Mouse (Mus musculus): ENCODE measurements around the gene Sgk1. TPM values are rescaled to one million over a fixed set of nuclear protein-coding genes. Genes with fewer than 3 reads are reported as not detected.

Gene Sgk1
- total and polyA plus RNA-seq, 3 experiments = 0.76 to 16.0 (median 4.3) TPM

GRCm38 (mm10) chr10:21937222-21937605 lies 55.2 kb downstream of the Sgk1 start:
- Histone ChIP-seq H3K36me3 (replicated peaks in 1 of 2; ENCODE audit: control insufficient read depth in 1 of 2, insufficient read depth in 1 of 2, low read length in 1 of 2) (no peaks in the 10 kb centered on the region), H3K79me2 (replicated peaks; ENCODE audit: control insufficient read depth, extremely low read depth, insufficient read depth, poor library complexity, severe bottlenecking) (no peaks in the 10 kb centered on the region), H3K4me3 (replicated peaks in 1 of 3; ENCODE audit: low read depth in 2 of 3, low read length in 2 of 3, poor library complexity in 1 of 3) (no peak overlapping the region), H3K27me3 (replicated peaks) (no peaks in the 10 kb centered on the region), H3K27ac (ENCODE audit: insufficient read depth, low read depth) (no peak overlapping the region), H3K4me2 (ENCODE audit: insufficient read depth, low read depth, poor library complexity, severe bottlenecking) (no peak overlapping the region), H3K9ac (ENCODE audit: insufficient read depth, low read depth) (no peak overlapping the region), H3K9me3 (replicated peaks; ENCODE audit: low read length) (no peaks in the 10 kb centered on the region), H3K4me1 (ENCODE audit: control insufficient read depth in 1 of 2, insufficient read depth in 2 of 2) (no peaks in the 10 kb centered on the region)
- TF ChIP-seq ZNF384 (IDR thresholded peaks at IDR 0.05; ENCODE audit: low read depth, low read length) (no peak), MAFK (IDR thresholded peaks at IDR 0.05; ENCODE audit: insufficient replicate concordance, low read length) (peak; percentile 85)
- in situ Hi-C loops (cut with MboI; ENCODE audit: low pct_ligation_motif_present, low pct_unique_long_range_greater_than_20kb, low sequenced_read_pairs) (no loop called here), dilution Hi-C loops (cut with MboI; ENCODE audit: extremely low pct_ligation_motif_present, extremely low pct_unique_long_range_greater_than_20kb, low sequenced_read_pairs) (no loop called here)
- DNase-seq (ENCODE audit: extremely low read depth) = no peak

- TF ChIP-seq TBP (conservative IDR thresholded peaks at IDR 0.05; ENCODE audit: low read depth, low read length) = no peak
- no peak for TF ChIP-seq BHLHE40 (IDR thresholded peaks at IDR 0.05; ENCODE audit: low read depth, low read length)
- no peak for TF ChIP-seq HCFC1 (IDR thresholded peaks at IDR 0.05; ENCODE audit: low read depth, low read length)
- TF ChIP-seq CHD1 (IDR thresholded peaks at IDR 0.05; ENCODE audit: low read depth, low read length) = no peak
- no peak for TF ChIP-seq CHD2 (IDR thresholded peaks at IDR 0.05; ENCODE audit: low read length)
- no peak for TF ChIP-seq PAX5 (IDR thresholded peaks at IDR 0.05; ENCODE audit: low read length)
- no peak for TF ChIP-seq MEF2A (IDR thresholded peaks at IDR 0.05; ENCODE audit: borderline replicate concordance, low read depth, low read length)
- TF ChIP-seq UBTF (IDR thresholded peaks at IDR 0.05; ENCODE audit: low read depth, low read length) = no peak
- no peak for TF ChIP-seq MAFK (IDR thresholded peaks at IDR 0.05; ENCODE audit: insufficient replicate concordance, low read length)
- no peak for TF ChIP-seq TCF12 (IDR thresholded peaks at IDR 0.05; ENCODE audit: low read depth, low read length)
- Histone ChIP-seq H3K4me3 (replicated peaks in 1 of 3; ENCODE audit: low read depth in 2 of 3, low read length in 2 of 3, poor library complexity in 1 of 3) (no peak overlapping the region), H3K27me3 (replicated peaks) (no peaks in the 10 kb centered on the region), H3K4me2 (ENCODE audit: insufficient read depth, low read depth, poor library complexity, severe bottlenecking) (no peak overlapping the region), H3K27ac (ENCODE audit: insufficient read depth, low read depth) (no peak overlapping the region), H3K9me3 (replicated peaks; ENCODE audit: low read length) (no peaks in the 10 kb centered on the region), H3K4me1 (ENCODE audit: control insufficient read depth in 1 of 2, insufficient read depth in 2 of 2) (no peaks in the 10 kb centered on the region), H3K36me3 (replicated peaks in 1 of 2; ENCODE audit: control insufficient read depth in 1 of 2, insufficient read depth in 1 of 2, low read length in 1 of 2) (no peaks in the 10 kb centered on the region), H3K79me2 (replicated peaks; ENCODE audit: control insufficient read depth, extremely low read depth, insufficient read depth, poor library complexity, severe bottlenecking) (no peaks in the 10 kb centered on the region), H3K9ac (ENCODE audit: insufficient read depth, low read depth) (no peak overlapping the region)
- dilution Hi-C loops (cut with MboI; ENCODE audit: extremely low pct_ligation_motif_present, extremely low pct_unique_long_range_greater_than_20kb, low sequenced_read_pairs) (no loop called here), in situ Hi-C loops (cut with MboI; ENCODE audit: low pct_ligation_motif_present, low pct_unique_long_range_greater_than_20kb, low sequenced_read_pairs) (no loop called here)
- DNase-seq (ENCODE audit: extremely low read depth) = no peak
Observed at GRCm38 (mm10) chr10:21938166-21938565, 56.2 kb downstream of the Sgk1 start.

DNA sequence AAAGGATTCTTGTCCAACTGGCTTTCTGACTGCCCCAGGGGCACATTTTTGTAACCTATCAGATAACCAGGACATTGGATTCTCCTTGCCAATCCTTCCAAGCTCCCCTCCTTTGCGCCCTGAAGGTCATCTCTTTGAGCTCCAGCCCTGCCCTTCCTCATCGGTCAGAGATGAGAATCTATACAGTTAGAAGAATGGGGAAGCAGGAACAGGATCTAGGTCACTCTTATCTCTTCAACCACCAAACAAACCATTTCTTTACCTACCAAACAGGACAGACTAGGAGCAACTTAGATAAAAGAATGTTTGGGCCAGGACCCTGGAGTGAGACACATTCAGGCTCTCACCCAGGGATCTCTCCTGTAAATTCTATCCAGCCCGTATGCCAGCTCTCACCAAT lies 59.3 kb downstream of the Sgk1 start:
- Histone ChIP-seq H3K9me3 (replicated peaks; ENCODE audit: low read length) (no peaks in the 10 kb centered on the region), H3K4me1 (ENCODE audit: control insufficient read depth in 1 of 2, insufficient read depth in 2 of 2) (peaks cover 2 to 13% of the 10 kb centered on the region in 2 experiments; a peak in 3 of 4 replicates), H3K79me2 (replicated peaks; ENCODE audit: control insufficient read depth, extremely low read depth, insufficient read depth, poor library complexity, severe bottlenecking) (no peaks in the 10 kb centered on the region), H3K4me2 (ENCODE audit: insufficient read depth, low read depth, poor library complexity, severe bottlenecking) (no peak overlapping the region), H3K27me3 (replicated peaks) (no peaks in the 10 kb centered on the region), H3K27ac (ENCODE audit: insufficient read depth, low read depth) (no peak overlapping the region), H3K9ac (ENCODE audit: insufficient read depth, low read depth) (no peak overlapping the region), H3K36me3 (replicated peaks in 1 of 2; ENCODE audit: control insufficient read depth in 1 of 2, insufficient read depth in 1 of 2, low read length in 1 of 2) (no peaks in the 10 kb centered on the region), H3K4me3 (replicated peaks in 1 of 3; ENCODE audit: low read depth in 2 of 3, low read length in 2 of 3, poor library complexity in 1 of 3) (no peak overlapping the region)
- dilution Hi-C loops (cut with MboI; ENCODE audit: extremely low pct_ligation_motif_present, extremely low pct_unique_long_range_greater_than_20kb, low sequenced_read_pairs) (no loop called here), in situ Hi-C loops (cut with MboI; ENCODE audit: low pct_ligation_motif_present, low pct_unique_long_range_greater_than_20kb, low sequenced_read_pairs) (no loop called here)
- no peak for DNase-seq (ENCODE audit: extremely low read depth)
- TF ChIP-seq NELFE (IDR thresholded peaks at IDR 0.05; ENCODE audit: low read depth, low read length) = no peak
- no peak for TF ChIP-seq ZKSCAN1 (IDR thresholded peaks at IDR 0.05; ENCODE audit: borderline replicate concordance, low read depth, low read length)
- no peak for TF ChIP-seq SIN3A (IDR thresholded peaks at IDR 0.05; ENCODE audit: low read length)
- no peak for TF ChIP-seq UBTF (IDR thresholded peaks at IDR 0.05; ENCODE audit: low read depth, low read length)
- no peak for TF ChIP-seq ZMIZ1 (IDR thresholded peaks at IDR 0.05; ENCODE audit: low read depth, low read length)
- no peak for TF ChIP-seq POLR2A (IDR thresholded peaks at IDR 0.05; ENCODE audit: low read depth, low read length)
- no peak for TF ChIP-seq ETS1 (conservative IDR thresholded peaks at IDR 0.05; ENCODE audit: low read depth, low read length)
- no peak for TF ChIP-seq ELF1 (IDR thresholded peaks at IDR 0.05; ENCODE audit: low read depth, low read length)
- TF ChIP-seq MAFK (IDR thresholded peaks at IDR 0.05; ENCODE audit: insufficient replicate concordance, low read length) = no peak
- TF ChIP-seq EP300 (IDR thresholded peaks at IDR 0.05; ENCODE audit: low read length) = no peak
- no peak for TF ChIP-seq E2F4 (IDR thresholded peaks at IDR 0.05; ENCODE audit: insufficient replicate concordance, low read depth, low read length)
- TF ChIP-seq MAX (IDR thresholded peaks at IDR 0.05; ENCODE audit: low read length) = no peak
- TF ChIP-seq NRF1 (IDR thresholded peaks at IDR 0.05; ENCODE audit: low read depth, low read length) = no peak
- no peak for TF ChIP-seq USF2 (conservative IDR thresholded peaks at IDR 0.05; ENCODE audit: low read depth, low read length)

Measured in CH12.LX (cell line).